Mouse (Mus musculus): ENCODE results near the gene Fbxw14.
"Not testable (repeated sequence)": the region's sequence is repeated elsewhere in the genome, so short reads cannot be mapped to it uniquely, and the experiment has no call there.

Gene Fbxw14

DNA sequence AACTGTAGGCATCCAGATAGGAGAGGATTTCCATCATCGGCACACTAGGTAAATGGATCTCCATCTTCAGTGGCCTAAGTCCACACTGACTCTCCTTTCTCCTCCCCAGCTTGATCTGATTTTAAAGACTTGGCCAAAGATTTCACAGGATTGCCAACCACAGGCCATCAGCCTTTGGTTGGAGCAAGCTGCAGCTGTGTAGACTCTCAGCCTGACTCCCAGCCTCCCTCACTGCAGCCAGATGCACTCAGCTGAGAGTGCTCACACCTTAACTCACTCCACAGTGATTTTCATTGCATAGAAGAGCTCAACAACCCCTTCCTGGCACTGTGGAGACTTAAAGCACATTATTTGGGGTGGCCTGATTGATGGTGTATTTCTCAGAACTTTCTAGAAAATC lies at the start of gene Fbxw14:
TSS of gene Fbxw14 (minus strand) at position 101 of the 400 bp plus-strand sequence.
- DNase-seq (ENCODE audit: low read depth in 1 of 2, low spot score in 2 of 2): not testable (repeated sequence)

DNA sequence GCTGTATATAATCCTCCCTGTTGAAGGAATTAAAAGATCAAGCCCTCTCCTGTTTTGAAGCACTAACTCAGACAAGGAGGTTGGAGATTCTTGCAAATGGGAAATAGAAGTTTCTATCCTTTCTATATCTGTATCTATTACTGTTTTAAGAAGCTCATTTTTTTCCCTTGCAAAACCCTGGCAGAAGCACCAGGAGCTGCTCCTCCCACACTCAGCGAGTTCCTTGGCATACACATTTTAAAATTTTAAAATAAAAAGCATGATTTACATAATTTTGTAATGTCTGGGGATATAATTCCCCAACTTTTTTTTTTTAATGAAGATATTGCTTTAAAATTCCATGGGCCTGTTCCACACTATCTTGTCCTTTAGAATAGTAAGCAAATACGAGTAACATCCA lies 24.4 kb downstream of the Fbxw14 start:
- no peak for DNase-seq (ENCODE audit: low read depth in 1 of 2, low spot score in 2 of 2)

DNA sequence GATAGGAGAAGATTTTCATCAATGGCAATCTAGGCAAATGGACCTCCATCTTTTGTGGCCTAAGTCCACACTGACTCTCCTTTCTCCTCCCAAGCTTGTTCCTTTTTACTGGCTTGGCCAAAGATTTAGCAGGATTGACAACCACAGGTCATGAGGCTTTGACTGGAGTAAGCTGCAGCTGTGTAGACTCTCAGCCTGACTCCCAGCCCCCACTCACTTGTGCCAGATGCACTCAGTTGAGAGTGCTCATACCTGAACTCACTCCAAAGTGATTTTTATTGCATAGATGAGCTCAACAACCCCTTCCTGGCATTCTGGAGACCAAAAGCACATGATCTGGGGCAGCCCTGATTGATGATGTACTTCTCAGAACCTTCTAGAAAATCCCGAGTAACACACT lies 52.8 kb downstream of the Fbxw14 start, which contains the start of gene Fbxw20:
TSS of gene Fbxw20 (minus strand) at position 101 of the 400 bp plus-strand sequence.
- DNase-seq (ENCODE audit: low read depth in 1 of 2, low spot score in 2 of 2): no peak

Data from monocyte, adult 2 months (primary cell).